Mouse (Mus musculus): ENCODE data around the gene Olfr1138. TPM values are rescaled to one million over a fixed set of nuclear protein-coding genes. Genes with fewer than 3 reads are reported as not detected.

Olfr1138 gene
- polyA plus RNA-seq (2015; fragmentation: Nextera tagmentation; extraction: Ambion mirVana) = not detected in 2 replicates

GRCm38 (mm10) chr2:87739878-87740277, at the start of gene Olfr1138:
Olfr1138 (minus strand) TSS chr2:87739978.
- no peaks in the 10 kb centered on the region for H3K9me3 ChIP-seq (replicated peaks)
- H3K27me3 ChIP-seq = no peaks in the 10 kb centered on the region
- WGBS = 75% methylated on average over 1 of the region's 1 CpGs
- H3K4me2 ChIP-seq (replicated peaks) = no peak within 1 kb of the TSS
- no peaks in the 10 kb centered on the region for H3K4me1 ChIP-seq
- no peak within 1 kb of the TSS for H3K4me3 ChIP-seq (replicated peaks)
- no peak within 1 kb of the TSS for H3K27ac ChIP-seq (replicated peaks)
- H3K36me3 ChIP-seq = no peaks in the 10 kb centered on the region
- no peak for ATAC-seq (ENCODE audit: insufficient number of reproducible peaks, low FRiP score, low TSS enrichment, low read depth)
- no peak within 1 kb of the TSS for H3K9ac ChIP-seq

- Histone ChIP-seq H3K9me3 (replicated peaks) (no peaks in the 10 kb centered on the region), H3K4me1 (no peaks in the 10 kb centered on the region), H3K27ac (replicated peaks) (no peak within 1 kb of the TSS), H3K36me3 (no peaks in the 10 kb centered on the region), H3K4me3 (replicated peaks) (no peak within 1 kb of the TSS), H3K4me2 (replicated peaks) (no peak within 1 kb of the TSS), H3K9ac (no peak within 1 kb of the TSS), H3K27me3 (no peaks in the 10 kb centered on the region)
- ATAC-seq (ENCODE audit: insufficient number of reproducible peaks, low FRiP score, low TSS enrichment, low read depth) = no peak
- 75% methylated on average over 4 of the region's 4 CpGs for WGBS
These were observed 39.4 kb upstream of the Olfr1138 start, which contains the start of gene Olfr152 for GRCm38 (mm10) chr2:87779183-87779582. Olfr152 (plus strand) TSS chr2:87779483.

GRCm38 (mm10) chr2:87776143-87776542, 36.4 kb upstream of the Olfr1138 start:
- Histone ChIP-seq H3K36me3 (no peaks in the 10 kb centered on the region), H3K4me3 (replicated peaks) (no peak overlapping the region), H3K4me1 (no peaks in the 10 kb centered on the region), H3K27ac (replicated peaks) (no peak overlapping the region), H3K4me2 (replicated peaks) (no peak overlapping the region), H3K9ac (no peak overlapping the region), H3K9me3 (replicated peaks) (no peaks in the 10 kb centered on the region), H3K27me3 (no peaks in the 10 kb centered on the region)
- ATAC-seq (ENCODE audit: insufficient number of reproducible peaks, low FRiP score, low TSS enrichment, low read depth) = no peak
- WGBS = 21% methylated on average over 1 of the region's 1 CpGs

DNA sequence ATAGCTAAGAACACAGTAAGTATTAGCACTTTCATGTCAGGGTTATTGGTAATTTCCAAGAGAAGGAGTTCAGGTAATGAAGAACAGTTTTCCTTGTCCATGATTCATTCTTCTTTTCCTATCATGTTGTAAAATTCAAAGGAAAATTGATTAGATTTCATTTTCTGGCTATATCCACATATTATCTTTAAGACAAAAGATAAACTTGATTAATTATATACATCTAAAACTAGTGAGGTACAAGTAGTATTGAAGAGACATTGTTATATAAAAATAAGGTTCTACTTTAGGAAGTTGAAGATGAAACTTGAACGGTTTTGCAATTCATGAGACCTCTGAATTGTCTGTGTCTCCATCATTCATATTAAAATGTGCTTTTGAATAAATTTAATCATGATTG, 14.1 kb upstream of the Olfr1138 start, which contains the start of gene Olfr1141:
Olfr1141 (minus strand) TSS at position 101 of the 400 bp plus-strand sequence.
- no peak within 1 kb of the TSS for H3K4me2 ChIP-seq (replicated peaks)
- no peak within 1 kb of the TSS for H3K9ac ChIP-seq
- WGBS = 70% methylated on average over 1 of the region's 1 CpGs
- no peaks in the 10 kb centered on the region for H3K27me3 ChIP-seq
- H3K9me3 ChIP-seq (replicated peaks) = no peaks in the 10 kb centered on the region
- H3K36me3 ChIP-seq = no peaks in the 10 kb centered on the region
- no peaks in the 10 kb centered on the region for H3K4me1 ChIP-seq
- no peak within 1 kb of the TSS for H3K27ac ChIP-seq (replicated peaks)
- no peak within 1 kb of the TSS for H3K4me3 ChIP-seq (replicated peaks)
- no peak for ATAC-seq (ENCODE audit: insufficient number of reproducible peaks, low FRiP score, low TSS enrichment, low read depth)

GRCm38 (mm10) chr2:87743452-87743851, 3.7 kb upstream of the Olfr1138 start, which contains the start of gene Olfr1140:
Olfr1140 (plus strand) TSS chr2:87743752.
- H3K27ac ChIP-seq (replicated peaks) = no peak within 1 kb of the TSS
- ATAC-seq (ENCODE audit: insufficient number of reproducible peaks, low FRiP score, low TSS enrichment, low read depth) = no peak
- no peaks in the 10 kb centered on the region for H3K36me3 ChIP-seq
- H3K9me3 ChIP-seq (replicated peaks) = no peaks in the 10 kb centered on the region
- no peaks in the 10 kb centered on the region for H3K4me1 ChIP-seq
- H3K4me2 ChIP-seq (replicated peaks) = no peak within 1 kb of the TSS
- no peaks in the 10 kb centered on the region for H3K27me3 ChIP-seq
- no peak within 1 kb of the TSS for H3K4me3 ChIP-seq (replicated peaks)
- 72% methylated on average over 3 of the region's 3 CpGs for WGBS
- no peak within 1 kb of the TSS for H3K9ac ChIP-seq

- Histone ChIP-seq H3K27ac (replicated peaks) (no peak within 1 kb of the TSS), H3K36me3 (no peaks in the 10 kb centered on the region)
- no peak for ATAC-seq (ENCODE audit: insufficient number of reproducible peaks, low FRiP score, low TSS enrichment, low read depth)
These were observed 26.7 kb downstream of the Olfr1138 start, which contains the start of gene Olfr1137 for GRCm38 (mm10) chr2:87713079-87713478. Olfr1137 (minus strand) TSS chr2:87713179.

GRCm38 (mm10) chr2:87693847-87694246, 45.9 kb downstream of the Olfr1138 start, which contains the start of gene Olfr1136:
Olfr1136 (minus strand) TSS chr2:87693947.
- Histone ChIP-seq H3K9me3 (replicated peaks) (no peaks in the 10 kb centered on the region), H3K36me3 (no peaks in the 10 kb centered on the region), H3K4me3 (replicated peaks) (no peak within 1 kb of the TSS), H3K4me2 (replicated peaks) (no peak within 1 kb of the TSS), H3K27ac (replicated peaks) (no peak within 1 kb of the TSS), H3K9ac (no peak within 1 kb of the TSS), H3K4me1 (no peaks in the 10 kb centered on the region), H3K27me3 (no peaks in the 10 kb centered on the region)
- ATAC-seq (ENCODE audit: insufficient number of reproducible peaks, low FRiP score, low TSS enrichment, low read depth) = no peak

More at GRCm38 (mm10) chr2:87713079-87713478, 26.7 kb downstream of the Olfr1138 start, which contains the start of gene Olfr1137:
- Histone ChIP-seq H3K4me2 (replicated peaks) (no peak within 1 kb of the TSS), H3K4me3 (replicated peaks) (no peak within 1 kb of the TSS), H3K9ac (no peak within 1 kb of the TSS), H3K9me3 (replicated peaks) (no peaks in the 10 kb centered on the region), H3K4me1 (no peaks in the 10 kb centered on the region), H3K27me3 (no peaks in the 10 kb centered on the region)

Other genes with a start within 250 kb of the Olfr1138 start
- gene Pramel7, start 242.9 kb downstream of the Olfr1138 start, polyA plus RNA-seq (2015; fragmentation: Nextera tagmentation; extraction: Ambion mirVana) = not detected in 2 replicates
- not detected in 2 replicates for gene Pramel6, start 233.4 kb downstream of the Olfr1138 start, polyA plus RNA-seq (2015; fragmentation: Nextera tagmentation; extraction: Ambion mirVana)
- gene Olfr153, start 208.2 kb downstream of the Olfr1138 start, polyA plus RNA-seq (2015; fragmentation: Nextera tagmentation; extraction: Ambion mirVana) = not detected in 2 replicates
- not detected in 2 replicates for gene Olfr1128, start 194.4 kb downstream of the Olfr1138 start, polyA plus RNA-seq (2015; fragmentation: Nextera tagmentation; extraction: Ambion mirVana)
- gene Olfr1129, start 166.1 kb downstream of the Olfr1138 start, polyA plus RNA-seq (2015; fragmentation: Nextera tagmentation; extraction: Ambion mirVana) = 0.17 TPM in 1 of 2 replicates, not detected in the other
- not detected in 2 replicates for gene Olfr1130, start 133.8 kb downstream of the Olfr1138 start, polyA plus RNA-seq (2015; fragmentation: Nextera tagmentation; extraction: Ambion mirVana)
- gene Olfr1131, start 112.9 kb downstream of the Olfr1138 start, polyA plus RNA-seq (2015; fragmentation: Nextera tagmentation; extraction: Ambion mirVana) = not detected in 2 replicates
- not detected in 2 replicates for gene Olfr1132, start 102.4 kb downstream of the Olfr1138 start, polyA plus RNA-seq (2015; fragmentation: Nextera tagmentation; extraction: Ambion mirVana)
- gene Olfr1133, start 92.6 kb downstream of the Olfr1138 start, polyA plus RNA-seq (2015; fragmentation: Nextera tagmentation; extraction: Ambion mirVana) = 0.24 and 0.49 TPM in 2 replicates
- gene Olfr1134, start 81.5 kb downstream of the Olfr1138 start, polyA plus RNA-seq (2015; fragmentation: Nextera tagmentation; extraction: Ambion mirVana) = not detected in 2 replicates
- gene Olfr1135, start 66.3 kb downstream of the Olfr1138 start, polyA plus RNA-seq (2015; fragmentation: Nextera tagmentation; extraction: Ambion mirVana) = not detected in 2 replicates
- gene Olfr1136, start 46.0 kb downstream of the Olfr1138 start, polyA plus RNA-seq (2015; fragmentation: Nextera tagmentation; extraction: Ambion mirVana) = not detected in 2 replicates
- 0.16 TPM in 1 of 2 replicates, not detected in the other for gene Olfr1137, start 26.8 kb downstream of the Olfr1138 start, polyA plus RNA-seq (2015; fragmentation: Nextera tagmentation; extraction: Ambion mirVana)
- 0.39 TPM in 1 of 2 replicates, not detected in the other for gene Olfr1140, start 3.8 kb upstream of the Olfr1138 start, polyA plus RNA-seq (2015; fragmentation: Nextera tagmentation; extraction: Ambion mirVana)
- not detected in 2 replicates for gene Olfr1141, start 14.0 kb upstream of the Olfr1138 start, polyA plus RNA-seq (2015; fragmentation: Nextera tagmentation; extraction: Ambion mirVana)
- 0.17 TPM in 1 of 2 replicates, not detected in the other for gene Olfr152, start 39.5 kb upstream of the Olfr1138 start, polyA plus RNA-seq (2015; fragmentation: Nextera tagmentation; extraction: Ambion mirVana)
- 0.27 TPM in 1 of 2 replicates, not detected in the other for gene Olfr1143, start 60.6 kb upstream of the Olfr1138 start, polyA plus RNA-seq (2015; fragmentation: Nextera tagmentation; extraction: Ambion mirVana)
- gene Olfr1145, start 69.8 kb upstream of the Olfr1138 start, polyA plus RNA-seq (2015; fragmentation: Nextera tagmentation; extraction: Ambion mirVana) = not detected in 2 replicates
- gene Olfr1148, start 90.6 kb upstream of the Olfr1138 start, polyA plus RNA-seq (2015; fragmentation: Nextera tagmentation; extraction: Ambion mirVana) = not detected in 2 replicates
- gene Olfr1150-ps1, start 104.0 kb upstream of the Olfr1138 start, polyA plus RNA-seq (2015; fragmentation: Nextera tagmentation; extraction: Ambion mirVana) = 0.04 TPM in 1 of 2 replicates, not detected in the other
- gene Olfr1151, start 115.9 kb upstream of the Olfr1138 start, polyA plus RNA-seq (2015; fragmentation: Nextera tagmentation; extraction: Ambion mirVana) = not detected in 2 replicates
- 0.05 TPM in 1 of 2 replicates, not detected in the other for gene Olfr1152, start 126.5 kb upstream of the Olfr1138 start, polyA plus RNA-seq (2015; fragmentation: Nextera tagmentation; extraction: Ambion mirVana)
- gene Olfr1153, start 155.0 kb upstream of the Olfr1138 start, polyA plus RNA-seq (2015; fragmentation: Nextera tagmentation; extraction: Ambion mirVana) = not detected in 2 replicates
- gene Olfr1154, start 165.2 kb upstream of the Olfr1138 start, polyA plus RNA-seq (2015; fragmentation: Nextera tagmentation; extraction: Ambion mirVana) = not detected in 2 replicates
- 0.17 TPM in 1 of 2 replicates, not detected in the other for gene Olfr1155, start 205.2 kb upstream of the Olfr1138 start, polyA plus RNA-seq (2015; fragmentation: Nextera tagmentation; extraction: Ambion mirVana)
- gene Olfr1156, start 213.1 kb upstream of the Olfr1138 start, polyA plus RNA-seq (2015; fragmentation: Nextera tagmentation; extraction: Ambion mirVana) = 0.07 TPM in 1 of 2 replicates, not detected in the other
- gene Olfr1157, start 228.3 kb upstream of the Olfr1138 start, polyA plus RNA-seq (2015; fragmentation: Nextera tagmentation; extraction: Ambion mirVana) = 0.03 TPM in 1 of 2 replicates, not detected in the other
- not detected in 2 replicates for gene Olfr74, start 234.7 kb upstream of the Olfr1138 start, polyA plus RNA-seq (2015; fragmentation: Nextera tagmentation; extraction: Ambion mirVana)

All from embryonic facial prominence, embryonic 15.5 days (tissue).